Mouse (Mus musculus) kidney, adult 11 months (tissue): ENCODE measurements around the gene M6pr.
A peak's percentile ranks its signal among the peaks of the same experiment; 100 is the strongest.

Experiments used
- DNase-seq: peaks from one replicate; pipeline ENCODE4 v3.0.0; 2022

Gene M6pr

GRCm38 (mm10) chr6:122308505-122309393 lies at the start of gene M6pr:
TSS of gene M6pr (plus strand) at chr6:122308720.
- DNase-seq, result peak; percentile 100

- DNase-seq, result no peak
Measured at GRCm38 (mm10) chr6:122262543-122262942, 46.0 kb upstream of the M6pr start.

- DNase-seq, result peak; percentile 41
Measured at GRCm38 (mm10) chr6:122268561-122268960, 40.0 kb upstream of the M6pr start.

GRCm38 (mm10) chr6:122269170-122269569 lies 39.4 kb upstream of the M6pr start:
- no peak for DNase-seq

GRCm38 (mm10) chr6:122270152-122270551 lies 38.4 kb upstream of the M6pr start:
- no peak for DNase-seq

GRCm38 (mm10) chr6:122274546-122274945 lies 34.0 kb upstream of the M6pr start:
- DNase-seq, result no peak

- no peak for DNase-seq
Measured at GRCm38 (mm10) chr6:122276565-122276964, 32.0 kb upstream of the M6pr start.

- no peak for DNase-seq
Measured at GRCm38 (mm10) chr6:122282782-122283181, 25.7 kb upstream of the M6pr start, which contains the start of gene Klrg1. TSS of gene Klrg1 (minus strand) at chr6:122282882.

- DNase-seq, result no peak
Measured at GRCm38 (mm10) chr6:122283429-122283828, 25.1 kb upstream of the M6pr start.

GRCm38 (mm10) chr6:122284304-122284703 lies 24.2 kb upstream of the M6pr start:
- no peak for DNase-seq

- DNase-seq, result no peak
Measured at GRCm38 (mm10) chr6:122284823-122285222, 23.7 kb upstream of the M6pr start.

- DNase-seq, result no peak
Measured at GRCm38 (mm10) chr6:122288263-122288662, 20.3 kb upstream of the M6pr start.

- no peak for DNase-seq
Measured at GRCm38 (mm10) chr6:122289313-122289712, 19.2 kb upstream of the M6pr start.

GRCm38 (mm10) chr6:122290253-122290652 lies 18.3 kb upstream of the M6pr start:
- no peak for DNase-seq

GRCm38 (mm10) chr6:122291264-122291663 lies 17.3 kb upstream of the M6pr start:
- no peak for DNase-seq

GRCm38 (mm10) chr6:122291735-122292134 lies 16.8 kb upstream of the M6pr start:
- DNase-seq, result no peak

GRCm38 (mm10) chr6:122292184-122292583 lies 16.3 kb upstream of the M6pr start:
- no peak for DNase-seq

GRCm38 (mm10) chr6:122293121-122293520 lies 15.4 kb upstream of the M6pr start:
- no peak for DNase-seq

- DNase-seq, result no peak
Measured at GRCm38 (mm10) chr6:122293796-122294195, 14.7 kb upstream of the M6pr start.

- DNase-seq, result no peak
Measured at GRCm38 (mm10) chr6:122294290-122294689, 14.2 kb upstream of the M6pr start.

GRCm38 (mm10) chr6:122295242-122295641 lies 13.3 kb upstream of the M6pr start:
- DNase-seq, result no peak

- no peak for DNase-seq
Measured at GRCm38 (mm10) chr6:122296918-122297278, 11.6 kb upstream of the M6pr start.

GRCm38 (mm10) chr6:122297279-122298222 lies 11.0 kb upstream of the M6pr start:
- no peak for DNase-seq

GRCm38 (mm10) chr6:122298223-122298609 lies 10.3 kb upstream of the M6pr start:
- no peak for DNase-seq
